Mouse (Mus musculus) gastrocnemius, postnatal 10 days (tissue): ENCODE results near the gene Slc22a13. TPM values are rescaled to one million over a fixed set of nuclear protein-coding genes. Genes with fewer than 3 reads are reported as not detected.

Experiments used
- total RNA-seq, 2 experiments: library from RNA; stranded (reverse); gene quantifications; 2 replicates each; pipeline ENCODE4 v1.2.3; 2021

Gene Slc22a13
- total RNA-seq, 2 experiments from 2014 or later, result not detected

Other genes with a start within 250 kb of the Slc22a13 start
- under 1 TPM; 0.52 to 0.81 TPM for gene Vill, start 156.3 kb downstream of the Slc22a13 start, total RNA-seq
- 10 to 100 TPM; 12.5 to 17.1 TPM for gene Plcd1, start 115.6 kb downstream of the Slc22a13 start, total RNA-seq
- gene Dlec1, start 106.6 kb downstream of the Slc22a13 start, total RNA-seq, result under 1 TPM; 0.16 to 0.43 TPM
- 1 to 10 TPM; 1.1 to 1.9 TPM for gene Acaa1b, start 52.0 kb downstream of the Slc22a13 start, total RNA-seq
- not detected for gene Gm47289, start 49.9 kb downstream of the Slc22a13 start, total RNA-seq
- gene Oxsr1, start 113.3 kb upstream of the Slc22a13 start, total RNA-seq, result 10 to 100 TPM; 32.9 to 33.7 TPM
- 10 to 100 TPM; 42.0 to 44.0 TPM for gene Acaa1a, start 130.6 kb upstream of the Slc22a13 start, total RNA-seq
- gene Myd88, start 132.3 kb upstream of the Slc22a13 start, total RNA-seq, result 10 to 100 TPM in 1 of 2 experiments, 1 to 10 TPM in 1; 8.7 to 10.5 TPM
- under 1 TPM; 0.47 to 0.88 TPM for gene Xylb, start 148.3 kb upstream of the Slc22a13 start, total RNA-seq
- not detected for gene Slc22a14, start 156.5 kb upstream of the Slc22a13 start, total RNA-seq
- gene Acvr2b, start 193.0 kb upstream of the Slc22a13 start, total RNA-seq, result 10 to 100 TPM in 1 of 2 experiments, 1 to 10 TPM in 1; 7.5 to 14.3 TPM
- 1 to 10 TPM; 2.4 to 3.1 TPM for gene Exog, start 235.8 kb upstream of the Slc22a13 start, total RNA-seq